Mouse (Mus musculus) MN1 (cell line): ENCODE measurements around the gene Tbc1d16.

ENCODE experiments used
- DNase-seq: peaks from one replicate; pipeline ENCODE4 v3.0.0-alpha.2; 2016; ENCODE audit warnings: low spot score

Gene Tbc1d16

DNA sequence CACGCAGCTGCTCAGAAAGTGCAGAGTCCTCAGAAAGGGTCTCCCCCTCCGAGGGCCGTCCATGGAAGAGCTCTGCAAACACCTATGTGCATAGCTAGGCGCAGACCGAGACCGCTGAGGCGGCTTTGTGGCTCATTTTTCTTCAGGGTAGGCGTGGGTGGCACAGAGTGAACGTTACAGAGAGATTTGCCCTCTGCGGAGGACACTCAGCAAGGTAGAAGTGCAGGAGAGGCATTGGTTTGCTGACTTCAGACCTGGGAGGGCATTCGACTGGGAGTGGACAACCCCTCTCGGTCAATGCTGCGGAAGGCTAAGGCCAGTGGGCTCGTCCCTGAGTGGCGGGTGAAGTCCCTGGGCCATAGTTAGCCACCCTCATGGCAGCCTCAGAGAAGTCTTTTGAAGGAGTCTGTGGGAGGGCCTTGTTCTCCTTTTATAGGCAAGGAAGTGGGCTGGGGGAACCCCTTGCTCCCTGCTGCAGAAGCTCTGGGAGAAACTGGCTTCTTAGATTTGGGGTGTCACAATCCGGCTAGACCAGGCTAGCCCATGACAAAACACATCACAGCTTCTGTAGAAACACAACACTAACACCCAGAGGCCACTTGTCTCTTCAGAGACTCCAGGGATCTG, 84.8 kb downstream of the Tbc1d16 start:
- DNase-seq, result no peak

DNA sequence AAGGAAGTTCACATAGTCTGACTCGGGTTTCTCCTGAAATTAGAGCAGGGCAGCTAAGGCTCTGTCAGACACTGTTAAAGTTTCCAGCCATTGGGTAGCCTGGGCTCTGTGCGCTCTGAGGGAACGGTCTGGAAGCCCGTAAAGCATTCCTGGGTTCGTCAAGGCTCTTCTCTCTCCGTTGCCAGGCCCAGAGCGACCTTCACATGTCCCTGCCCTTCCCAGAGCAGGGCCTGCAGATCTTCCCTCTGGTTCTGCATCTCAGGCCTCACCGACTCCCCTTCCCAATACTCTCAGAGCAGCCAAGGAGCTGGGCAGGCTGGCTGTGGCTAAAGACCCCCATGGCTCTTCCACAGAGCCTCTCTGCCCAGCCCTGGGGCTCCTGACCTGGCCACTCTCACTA, 85.7 kb downstream of the Tbc1d16 start:
- no peak for DNase-seq

GRCm38 (mm10) chr11:119139026-119139425, 89.3 kb downstream of the Tbc1d16 start:
- no peak for DNase-seq

DNA sequence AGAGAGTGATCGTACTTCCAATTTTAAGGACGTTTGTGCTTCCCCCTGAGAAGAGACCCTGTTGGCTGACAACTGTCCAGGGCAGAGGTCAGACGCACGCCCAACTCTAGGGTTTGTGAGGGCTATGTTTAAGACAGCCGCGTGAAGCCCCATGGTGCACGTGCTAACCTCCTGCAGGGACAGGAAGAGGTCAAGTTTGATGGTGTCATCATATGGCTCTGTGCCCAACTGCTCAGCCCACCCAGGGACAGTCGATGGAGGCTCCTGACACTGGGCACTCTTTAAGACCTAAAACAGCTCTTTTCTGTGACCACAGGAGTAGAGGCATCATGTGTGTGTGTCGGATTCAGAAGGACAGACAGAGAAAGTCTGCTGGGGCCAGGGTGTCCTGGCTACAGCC, 90.1 kb downstream of the Tbc1d16 start:
- DNase-seq, result no peak

GRCm38 (mm10) chr11:119134586-119134985, 93.7 kb downstream of the Tbc1d16 start:
- peak; percentile 51 for DNase-seq

DNA sequence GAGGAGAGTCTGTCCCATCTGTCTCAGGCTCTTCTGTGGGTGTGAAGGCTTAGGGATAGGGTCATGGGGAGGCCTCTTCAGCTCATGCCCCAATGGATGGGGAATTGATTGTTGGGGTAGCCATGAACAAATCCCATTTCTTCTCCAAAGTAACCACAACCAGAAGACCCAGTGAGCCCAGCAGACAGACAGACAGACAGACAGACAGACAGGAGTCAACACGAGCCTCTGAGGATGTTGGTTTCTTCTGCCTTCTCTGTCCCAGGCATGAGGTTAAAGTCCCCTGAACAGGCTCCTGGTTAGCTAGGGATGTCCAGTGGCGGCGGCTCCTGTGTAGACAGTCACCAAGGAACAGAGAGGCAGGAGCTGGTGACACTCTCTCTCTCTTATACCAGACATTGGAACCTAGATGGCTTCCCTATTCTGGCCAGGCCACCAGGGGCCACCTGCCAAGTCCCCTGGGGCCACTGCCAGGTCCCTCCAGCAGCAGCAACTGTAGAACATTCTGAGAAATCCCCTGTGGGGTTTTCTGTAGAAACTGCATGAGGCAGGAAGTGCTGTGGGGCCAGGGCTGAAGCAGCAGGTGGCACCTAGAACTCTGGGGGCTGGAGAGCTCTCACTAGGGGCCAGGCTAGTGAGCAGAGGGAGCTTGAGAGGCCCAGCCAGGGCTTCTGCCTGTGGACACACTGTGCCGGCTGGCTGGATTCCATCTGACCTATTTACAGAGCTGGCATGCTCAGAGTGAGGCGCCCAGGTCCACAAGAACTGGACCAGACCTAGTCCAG, 94.7 kb downstream of the Tbc1d16 start:
- DNase-seq, result peak; percentile 69

- no peak for DNase-seq
Observed at GRCm38 (mm10) chr11:119132198-119133035, 95.9 kb downstream of the Tbc1d16 start.

- DNase-seq, result no peak
Observed at GRCm38 (mm10) chr11:119130081-119130765, 98.1 kb downstream of the Tbc1d16 start.

DNA sequence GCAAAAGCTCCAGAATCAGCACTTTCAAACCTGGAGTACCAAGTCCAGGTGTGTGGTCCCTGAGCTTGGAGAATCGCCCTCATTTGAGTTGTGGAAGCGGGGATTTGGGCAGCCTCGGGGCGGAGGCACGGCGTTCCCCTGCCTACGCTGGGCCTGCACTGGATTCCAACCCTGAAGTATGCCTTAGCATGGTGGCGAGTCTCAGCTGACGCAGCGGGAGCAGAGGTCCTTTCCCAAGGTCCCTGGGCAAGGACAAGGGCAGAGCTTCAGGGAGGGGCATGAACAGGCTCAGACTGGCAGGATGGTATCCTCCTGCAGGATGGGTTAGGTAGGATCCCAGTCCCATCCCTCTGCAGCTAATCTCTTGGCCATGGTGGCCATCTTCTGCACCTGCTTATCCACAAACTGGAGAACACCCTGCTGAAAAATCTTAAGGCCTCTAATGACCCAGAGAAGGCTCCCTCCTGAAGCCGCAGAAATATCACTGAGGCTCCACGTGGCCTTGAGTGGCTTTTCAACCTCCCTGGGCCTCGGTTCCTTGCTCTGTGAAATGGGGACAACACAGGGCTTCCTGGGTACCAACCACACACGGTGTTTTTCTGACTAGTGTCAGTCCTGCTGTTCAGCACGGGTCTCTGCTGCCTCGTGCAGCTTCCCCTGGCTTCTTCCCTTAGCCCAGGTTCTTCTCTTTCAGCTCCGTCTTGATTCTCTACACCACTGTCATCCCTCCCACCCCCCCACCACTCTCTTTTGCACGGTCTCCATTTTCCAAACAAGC, 98.8 kb downstream of the Tbc1d16 start:
- DNase-seq, result no peak

GRCm38 (mm10) chr11:119128668-119129280, 99.5 kb downstream of the Tbc1d16 start:
- no peak for DNase-seq

GRCm38 (mm10) chr11:119127686-119128473, 100.4 kb downstream of the Tbc1d16 start:
- DNase-seq, result peak; percentile 79

GRCm38 (mm10) chr11:119127147-119127546, 101.2 kb downstream of the Tbc1d16 start:
- DNase-seq, result peak; percentile 51

- peak; percentile 92 for DNase-seq
Observed at GRCm38 (mm10) chr11:119125929-119126861, 102.1 kb downstream of the Tbc1d16 start.

DNA sequence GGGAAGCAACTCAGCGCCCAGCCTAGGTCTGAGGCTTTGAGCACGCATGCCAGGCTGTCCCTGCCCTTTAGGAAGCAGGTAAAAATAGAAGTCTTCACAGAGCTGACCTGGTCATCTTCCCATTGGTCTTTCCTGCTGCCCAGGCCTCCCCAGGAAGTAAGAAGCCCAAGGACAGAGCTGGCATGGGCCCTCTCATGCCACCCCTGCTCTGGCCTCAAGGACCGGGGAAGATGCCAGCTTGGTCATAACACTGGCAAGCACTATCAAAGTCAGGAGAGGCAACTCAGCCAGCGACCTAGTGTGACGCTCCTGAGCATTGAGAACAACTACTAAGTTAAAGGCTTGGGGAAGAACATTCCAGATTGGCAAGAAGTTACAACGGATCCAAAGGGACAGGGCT, 103.8 kb downstream of the Tbc1d16 start:
- no peak for DNase-seq

GRCm38 (mm10) chr11:119123522-119124319, 104.6 kb downstream of the Tbc1d16 start:
- no peak for DNase-seq

GRCm38 (mm10) chr11:119122396-119122795, 105.9 kb downstream of the Tbc1d16 start:
- DNase-seq, result no peak

GRCm38 (mm10) chr11:119118905-119119304, 109.4 kb downstream of the Tbc1d16 start:
- peak; percentile 26 for DNase-seq

GRCm38 (mm10) chr11:119117945-119118344, 110.4 kb downstream of the Tbc1d16 start:
- DNase-seq, result no peak
